Mouse (Mus musculus) frontal cortex, adult (tissue): ENCODE results near the gene Adig.

Experiments
- ATAC-seq: cut with Nextera tagmentation; 2 replicates; pipeline ENCODE4 v1.9.2; 2017; ENCODE audit warnings: mild to moderate bottlenecking, moderate library complexity, mixed read lengths; ENCODE audit not compliant: low TSS enrichment

Adig gene

GRCm38 (mm10) chr2:158501836-158502812 is at the start of gene Adig:
Gene Adig, plus strand, starts transcription at chr2:158502612.
- ATAC-seq = no peak

GRCm38 (mm10) chr2:158456451-158456850 is 46.0 kb upstream of the Adig start:
- ATAC-seq = no peak

- no peak for ATAC-seq
These were observed 44.8 kb upstream of the Adig start for GRCm38 (mm10) chr2:158457610-158458009.

- no peak for ATAC-seq
These were observed 40.0 kb upstream of the Adig start for GRCm38 (mm10) chr2:158462450-158462849.

- ATAC-seq = peak; percentile 76
These were observed 28.3 kb upstream of the Adig start for GRCm38 (mm10) chr2:158474159-158474558.

- no peak for ATAC-seq
These were observed 24.8 kb upstream of the Adig start for GRCm38 (mm10) chr2:158477640-158478039.

GRCm38 (mm10) chr2:158498457-158498856 is 4.0 kb upstream of the Adig start:
- ATAC-seq = no peak

GRCm38 (mm10) chr2:158503226-158503625 is 814 bp downstream of the Adig start:
- ATAC-seq = no peak

GRCm38 (mm10) chr2:158503671-158504070 is 1.3 kb downstream of the Adig start:
- ATAC-seq = no peak

GRCm38 (mm10) chr2:158506475-158506874 is 4.1 kb downstream of the Adig start:
- ATAC-seq = no peak

GRCm38 (mm10) chr2:158507046-158507445 is 4.6 kb downstream of the Adig start:
- ATAC-seq = no peak

GRCm38 (mm10) chr2:158510665-158511064 is 8.3 kb downstream of the Adig start:
- ATAC-seq = no peak

GRCm38 (mm10) chr2:158512528-158512927 is 10.1 kb downstream of the Adig start, which contains the start of gene Arhgap40:
Gene Arhgap40, plus strand, starts transcription at chr2:158512796.
- no peak for ATAC-seq

GRCm38 (mm10) chr2:158513821-158514336 is 11.5 kb downstream of the Adig start:
- no peak for ATAC-seq

GRCm38 (mm10) chr2:158518583-158518982 is 16.2 kb downstream of the Adig start:
- ATAC-seq = no peak

- ATAC-seq = no peak
These were observed 16.7 kb downstream of the Adig start for GRCm38 (mm10) chr2:158519071-158519470.

GRCm38 (mm10) chr2:158519800-158520199 is 17.4 kb downstream of the Adig start:
- ATAC-seq = no peak

- ATAC-seq = no peak
These were observed 20.6 kb downstream of the Adig start for GRCm38 (mm10) chr2:158523060-158523459.

- peak; percentile 47; the same call in 1 of the 2 replicates for ATAC-seq
These were observed 21.9 kb downstream of the Adig start for GRCm38 (mm10) chr2:158524129-158524860.

- ATAC-seq = peak; percentile 98
These were observed 31.7 kb downstream of the Adig start for GRCm38 (mm10) chr2:158534090-158534489.

- no peak for ATAC-seq
These were observed 32.1 kb downstream of the Adig start for GRCm38 (mm10) chr2:158534559-158534958.
